Mouse (Mus musculus) kidney, adult 2 months (tissue): ENCODE results near the gene Dhx40. TPM values are rescaled to one million over a fixed set of nuclear protein-coding genes. Genes with fewer than 3 reads are reported as not detected.
"Not testable (repeated sequence)": the region's sequence is repeated elsewhere in the genome, so short reads cannot be mapped to it uniquely, and the experiment has no call there.

Experiments
- DNase-seq: peaks from one replicate; pipeline ENCODE4 v3.0.0; 2021
- H3K27ac ChIP-seq: fragments of 200-500 bp; 2 replicates; pipeline ENCODE4 v1.5.1; 2012; ENCODE audit warnings: low read depth, low read length, control low read depth, inconsistent platforms; ENCODE audit not compliant: insufficient read depth
- H3K27me3 ChIP-seq: fragments of 200-500 bp; replicated peaks from 2 replicates; pipeline ENCODE4 v1.6.1; 2012; ENCODE audit warnings: mild to moderate bottlenecking, moderate library complexity, low read length, inconsistent platforms; ENCODE audit not compliant: control insufficient read depth, insufficient read depth
- H3K36me3 ChIP-seq: fragments of 200-500 bp; 2 replicates; pipeline ENCODE4 v1.6.1; 2012; ENCODE audit warnings: mild to moderate bottlenecking, moderate library complexity, low read length, inconsistent platforms; ENCODE audit not compliant: control insufficient read depth, insufficient read depth
- H3K4me1 ChIP-seq: fragments of 200-500 bp; 2 replicates; pipeline ENCODE4 v1.6.1; 2011; ENCODE audit warnings: low read length; ENCODE audit not compliant: control insufficient read depth, insufficient read depth
- H3K4me3 ChIP-seq: fragments of 200-500 bp; 2 replicates; pipeline ENCODE4 v1.5.1; 2011; ENCODE audit warnings: mild to moderate bottlenecking, low read depth, low read length, control low read depth; ENCODE audit not compliant: insufficient read depth
- CTCF ChIP-seq: fragments of 200-500 bp; conservative IDR thresholded peaks from 2 replicates; pipeline ENCODE4 v1.5.1; 2011; ENCODE audit warnings: low read depth, mild to moderate bottlenecking, control low read depth, low read length, moderate library complexity, mixed read lengths; ENCODE audit not compliant: insufficient read depth, insufficient read length
- POLR2A ChIP-seq: fragments of 200-500 bp; IDR thresholded peaks from one replicate; pipeline ENCODE4 v1.6.1; 2011; ENCODE audit warnings: low read depth, low read length, control low read depth
- WGBS: fragments of 180-500 bp; shearing (Covaris S2); methylation state at CpG from one replicate; pipeline ENCODE4 v1.1.7; 2018; 5-methylcytosine and 5-hydroxymethylcytosine counted together
- polyA plus RNA-seq: library from polyadenylated mRNA; depleted of rRNA; stranded (reverse); fragments of >200 nt; gene quantifications from 2 replicates; pipeline ENCODE4 v1.2.3, GENCODE M21; 2012

Gene Dhx40
- polyA plus RNA-seq, 1 experiment: 10.0 TPM

DNA sequence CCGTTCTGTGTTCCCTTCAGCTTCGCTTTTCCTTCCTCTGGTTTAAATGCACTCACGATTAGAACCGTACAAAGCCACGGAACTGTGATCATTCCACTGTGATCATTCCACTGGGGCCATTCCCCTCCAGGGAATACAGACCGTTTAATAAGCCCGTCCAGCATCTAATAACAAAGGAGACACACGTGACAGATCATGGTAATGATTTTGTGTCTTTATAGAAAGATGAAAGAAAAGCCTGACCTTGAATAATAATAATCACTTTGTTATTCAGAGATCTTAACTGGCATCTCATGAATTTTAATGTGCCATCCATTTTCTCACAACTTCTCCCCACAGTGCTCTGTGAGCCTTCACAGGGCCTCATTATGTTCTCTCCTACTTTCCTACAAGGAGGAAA lies 12.0 kb upstream of the Dhx40 start:
- no peak overlapping the region for H3K4me3 ChIP-seq
- H3K27ac ChIP-seq: no peak overlapping the region
- no peaks in the 10 kb centered on the region for H3K27me3 ChIP-seq
- TF ChIP-seq CTCF (no peak), POLR2A (no peak)
- no peak for DNase-seq
- no peaks in the 10 kb centered on the region for H3K36me3 ChIP-seq
- 68% methylated on average over 8 of the region's 8 CpGs for WGBS
- no peaks in the 10 kb centered on the region for H3K4me1 ChIP-seq

DNA sequence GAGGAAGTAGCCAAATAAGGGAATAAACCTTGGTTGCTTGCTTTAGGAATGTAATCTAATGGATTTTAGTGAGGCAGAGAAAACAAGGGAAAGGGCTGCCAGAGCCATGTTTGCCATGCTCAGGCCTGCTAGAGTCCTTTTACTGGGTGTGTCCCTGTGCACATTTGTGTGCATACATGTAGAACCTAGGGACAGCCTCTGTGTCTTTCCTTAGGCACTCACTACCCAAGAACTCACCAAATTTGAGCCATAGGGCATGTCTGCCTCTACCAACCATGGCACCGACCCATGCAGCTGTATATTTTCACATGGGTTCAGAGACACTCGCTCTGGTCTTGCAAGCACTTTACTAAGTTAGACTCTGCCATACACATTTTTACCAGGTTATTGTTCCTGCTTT lies 11.4 kb upstream of the Dhx40 start:
- WGBS: 91% methylated on average over 2 of the region's 2 CpGs
- Histone ChIP-seq H3K36me3 (no peaks in the 10 kb centered on the region), H3K4me3 (no peak overlapping the region), H3K27ac (no peak overlapping the region), H3K4me1 (no peaks in the 10 kb centered on the region), H3K27me3 (no peaks in the 10 kb centered on the region)
- TF ChIP-seq POLR2A (no peak), CTCF (no peak)
- no peak for DNase-seq

DNA sequence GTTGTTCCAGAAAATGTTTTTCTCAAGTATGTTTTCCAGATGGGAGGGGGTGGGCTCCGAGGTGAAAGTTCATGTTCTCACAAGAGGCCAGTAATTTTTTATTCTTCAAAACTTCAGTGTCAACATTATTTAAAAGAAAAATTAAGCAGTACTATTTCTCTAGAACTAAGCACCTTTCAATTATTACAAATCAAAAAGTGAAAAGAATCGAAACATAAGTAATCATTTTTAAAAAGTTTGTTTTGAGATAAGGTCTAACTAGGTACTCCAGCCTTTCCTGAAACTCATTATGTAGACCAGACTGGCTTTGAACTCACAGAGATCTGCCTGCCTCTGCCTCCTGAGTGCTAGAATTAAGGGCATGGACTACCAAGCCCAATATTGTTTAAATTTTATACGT lies 8.7 kb upstream of the Dhx40 start:
- 79% methylated on average over 3 of the region's 3 CpGs for WGBS
- H3K27ac ChIP-seq, H3K4me1 ChIP-seq, DNase-seq, H3K4me3 ChIP-seq, H3K27me3 ChIP-seq, H3K36me3 ChIP-seq: not testable (repeated sequence)

DNA sequence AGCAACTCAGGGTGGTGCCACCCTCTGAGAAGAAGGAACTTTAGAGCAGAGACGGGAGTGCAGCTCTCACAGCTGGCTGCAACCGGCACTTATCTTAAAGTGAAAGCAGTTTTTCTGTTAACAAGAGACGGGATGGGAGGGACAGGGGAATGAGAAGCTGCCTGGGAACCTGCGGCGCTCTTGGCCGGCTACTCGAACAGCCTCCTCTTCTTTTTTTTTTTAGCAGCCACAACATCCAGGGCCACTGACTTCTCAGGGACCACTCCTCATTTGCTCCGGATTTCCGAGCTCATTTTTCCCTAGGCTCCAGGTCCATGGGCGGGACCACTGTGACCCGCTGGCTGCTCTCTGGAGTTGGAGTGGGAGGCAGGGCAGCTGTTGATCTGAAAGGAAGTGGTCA lies 6.9 kb upstream of the Dhx40 start:
- H3K36me3 ChIP-seq, DNase-seq, H3K27ac ChIP-seq, H3K27me3 ChIP-seq, H3K4me1 ChIP-seq: not testable (repeated sequence)
- WGBS: 0% methylated on average over 5 of the region's 11 CpGs
- H3K4me3 ChIP-seq: 0 out of 2 replicates have a peak overlapping the region, but pooled peaks have one; percentile 19

DNA sequence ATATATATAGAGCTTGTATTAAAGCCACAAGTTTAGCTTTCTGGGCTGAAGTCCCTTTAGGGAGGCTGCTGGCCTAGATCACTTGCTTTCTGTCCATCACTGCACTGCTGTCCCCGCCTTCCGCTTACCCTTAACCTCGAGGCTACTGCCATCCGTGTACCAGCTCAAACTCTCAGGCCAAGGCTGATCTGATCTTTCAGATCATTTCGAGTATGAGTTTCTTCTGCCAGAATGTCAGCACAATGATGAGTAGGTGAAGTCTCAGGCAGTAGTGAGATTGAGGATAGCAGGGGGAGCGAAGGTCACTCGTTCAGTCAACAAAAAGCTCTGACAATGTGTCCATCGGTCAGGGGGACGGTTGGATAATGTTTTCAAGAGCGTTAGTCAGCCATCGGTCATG lies 5.7 kb upstream of the Dhx40 start:
- H3K36me3 ChIP-seq, DNase-seq, H3K27ac ChIP-seq, H3K27me3 ChIP-seq, H3K4me1 ChIP-seq, H3K4me3 ChIP-seq: not testable (repeated sequence)
- WGBS: 41% methylated on average over 5 of the region's 11 CpGs

DNA sequence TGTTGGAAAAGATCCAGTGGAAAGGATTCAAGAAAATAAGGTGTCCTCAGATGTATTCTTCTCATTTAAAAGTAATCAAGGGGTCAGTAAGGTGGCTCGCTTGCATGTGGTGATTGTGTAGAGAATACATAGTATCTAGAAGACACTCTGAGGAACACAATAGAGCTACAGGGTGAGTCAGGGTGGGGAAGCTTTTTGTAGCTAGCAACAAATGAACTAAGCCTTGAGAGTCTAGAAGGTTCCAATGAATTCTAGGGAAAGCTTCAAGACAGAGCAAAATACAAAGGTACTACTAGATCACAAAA lies 3.7 kb upstream of the Dhx40 start:
- WGBS: 94% methylated on average over 1 of the region's 1 CpGs
- peaks cover 2% of the 10 kb centered on the region; the same call in 1 of the 2 replicates for H3K4me1 ChIP-seq

DNA sequence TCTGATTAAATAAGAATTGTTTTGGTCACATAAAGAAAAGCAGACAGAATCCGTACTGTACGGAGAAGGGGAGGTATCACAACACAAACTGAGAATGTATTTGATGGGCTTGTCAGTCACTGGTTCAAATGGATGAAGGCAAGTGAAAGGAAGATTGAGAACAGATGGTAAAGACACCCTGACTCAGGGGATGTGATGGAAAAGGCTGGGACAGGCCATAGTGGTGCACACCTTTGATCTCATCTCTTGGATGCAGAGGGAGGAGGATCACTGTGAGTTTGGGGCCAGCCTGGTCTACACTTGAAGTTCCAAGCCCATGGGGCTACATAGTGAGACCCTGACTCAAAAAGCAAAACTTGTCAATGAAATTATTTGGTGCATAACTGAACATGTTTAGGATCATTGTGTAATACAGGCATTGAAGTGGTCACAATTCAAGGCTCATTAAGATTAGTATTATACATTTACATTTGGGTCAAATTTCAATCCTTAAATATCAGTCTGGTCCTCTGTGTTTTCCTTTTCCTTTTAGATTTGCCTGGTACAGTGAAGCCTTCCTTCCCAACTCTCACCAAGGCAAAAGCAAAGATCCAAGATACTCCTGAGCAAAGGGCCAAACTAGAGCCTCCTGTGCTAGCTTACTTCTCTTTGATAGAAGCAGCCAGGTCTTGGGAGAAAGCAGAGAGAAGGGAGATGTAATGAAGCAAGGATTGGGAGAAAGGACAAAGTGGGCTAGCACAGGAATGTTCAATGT lies 3.2 kb upstream of the Dhx40 start:
- no peak overlapping the region for H3K27ac ChIP-seq
- H3K27me3 ChIP-seq: no peaks in the 10 kb centered on the region
- peaks cover 2% of the 10 kb centered on the region; the same call in 1 of the 2 replicates for H3K4me1 ChIP-seq
- H3K4me3 ChIP-seq: no peak overlapping the region
- DNase-seq: no peak
- TF ChIP-seq POLR2A (no peak), CTCF (no peak)
- no peaks in the 10 kb centered on the region for H3K36me3 ChIP-seq
- WGBS: 86% methylated on average over 2 of the region's 2 CpGs

More for the DNA sequence above, 3.7 kb upstream of the Dhx40 start:
- H3K27ac ChIP-seq: no peak overlapping the region
- H3K27me3 ChIP-seq: no peaks in the 10 kb centered on the region
- no peak overlapping the region for H3K4me3 ChIP-seq
- TF ChIP-seq POLR2A (no peak), CTCF (no peak)
- no peak for DNase-seq
- H3K36me3 ChIP-seq: no peaks in the 10 kb centered on the region

DNA sequence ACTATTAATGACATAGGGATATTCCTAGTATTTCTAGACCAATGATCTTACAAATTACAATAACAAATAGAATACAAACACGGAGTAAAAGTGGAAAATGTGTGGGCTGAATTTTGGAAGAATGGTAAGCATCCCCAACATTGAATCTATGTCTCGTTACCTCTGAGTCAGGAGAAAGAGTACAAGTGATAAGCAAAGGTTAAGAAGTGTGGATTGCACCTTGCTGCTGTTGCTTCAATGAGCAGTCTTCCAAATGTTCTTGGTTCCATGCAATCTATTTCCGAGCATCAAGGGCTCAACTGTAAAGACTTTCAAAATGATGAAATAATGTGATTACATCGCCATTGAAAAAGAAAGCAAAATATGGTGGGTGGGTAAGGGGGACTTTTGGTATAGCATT lies 2.3 kb upstream of the Dhx40 start:
- 78% methylated on average over 4 of the region's 4 CpGs for WGBS
- DNase-seq: no peak
- TF ChIP-seq CTCF (no peak), POLR2A (no peak)
- Histone ChIP-seq H3K4me1 (peaks cover 2% of the 10 kb centered on the region; the same call in 1 of the 2 replicates), H3K27me3 (no peaks in the 10 kb centered on the region), H3K27ac (no peak overlapping the region), H3K36me3 (no peaks in the 10 kb centered on the region; the same call in 1 of the 2 replicates), H3K4me3 (no peak overlapping the region)
